Mouse (Mus musculus): ENCODE measurements around the gene Cldn10. TPM values are rescaled to one million over a fixed set of nuclear protein-coding genes. Genes with fewer than 3 reads are reported as not detected.

Cldn10 gene
- total RNA-seq, 1 experiment from 2014 or later, result 0.37 TPM

DNA sequence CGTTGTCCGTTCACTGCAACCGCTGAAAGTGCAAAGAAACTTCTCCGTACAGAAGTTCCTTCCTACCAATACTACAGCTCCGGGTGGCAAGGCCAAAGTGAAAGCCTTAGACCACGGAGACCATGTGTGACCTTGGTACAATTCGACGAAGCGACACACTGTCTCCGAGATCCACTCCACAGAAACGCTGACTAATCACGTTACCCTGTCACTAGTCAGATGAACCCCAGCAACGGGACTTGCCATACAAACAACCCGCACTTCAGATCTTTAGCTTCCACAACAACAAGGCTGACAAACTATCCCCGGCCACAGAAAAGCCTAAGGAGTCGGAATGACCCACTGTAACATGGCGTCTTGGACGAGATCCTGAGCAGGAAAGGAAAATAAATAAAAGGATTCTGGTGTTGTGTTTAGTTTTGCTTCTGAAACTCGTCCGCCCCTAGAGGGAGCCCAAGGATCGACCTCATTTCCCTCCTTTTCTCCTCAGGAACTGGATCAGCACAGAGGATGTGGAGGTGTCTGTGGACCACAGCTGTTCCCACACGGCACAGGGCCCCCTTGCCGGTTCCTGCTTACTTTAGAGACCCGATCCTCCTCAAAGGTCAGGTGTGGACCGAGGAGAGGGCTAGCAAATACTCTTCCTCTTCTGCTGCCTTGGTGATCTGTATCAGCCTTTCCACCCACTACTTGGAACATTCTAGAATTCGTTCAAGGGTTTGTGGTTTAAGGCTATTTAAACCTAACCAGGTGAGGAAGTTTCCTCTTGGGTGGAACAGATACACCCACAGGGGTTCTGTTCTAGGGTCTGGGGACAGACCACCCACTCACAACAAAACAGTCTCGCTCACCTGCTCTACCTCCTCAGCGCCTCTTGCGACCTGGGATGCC lies 122.9 kb downstream of the Cldn10 start:
- peak; percentile 79 for DNase-seq

DNA sequence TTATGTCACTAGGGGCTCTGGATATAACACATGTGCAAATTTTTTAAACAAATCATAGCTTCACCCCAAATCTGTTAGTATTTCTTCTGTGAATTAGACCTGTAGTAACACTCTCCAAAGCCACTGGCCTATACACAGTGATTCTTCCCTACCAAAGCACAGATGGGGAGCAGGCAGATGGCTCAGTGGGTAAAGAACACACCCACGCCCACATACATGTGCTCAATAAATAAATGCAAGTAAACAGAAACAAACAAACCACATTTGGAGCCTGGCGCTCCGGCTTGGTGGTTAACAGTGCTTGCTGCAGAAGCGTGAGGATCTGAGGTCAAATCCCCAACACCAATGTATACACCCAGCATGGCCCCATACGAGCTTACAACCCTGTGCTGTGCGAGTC lies 123.8 kb downstream of the Cldn10 start:
- DNase-seq, result no peak

DNA sequence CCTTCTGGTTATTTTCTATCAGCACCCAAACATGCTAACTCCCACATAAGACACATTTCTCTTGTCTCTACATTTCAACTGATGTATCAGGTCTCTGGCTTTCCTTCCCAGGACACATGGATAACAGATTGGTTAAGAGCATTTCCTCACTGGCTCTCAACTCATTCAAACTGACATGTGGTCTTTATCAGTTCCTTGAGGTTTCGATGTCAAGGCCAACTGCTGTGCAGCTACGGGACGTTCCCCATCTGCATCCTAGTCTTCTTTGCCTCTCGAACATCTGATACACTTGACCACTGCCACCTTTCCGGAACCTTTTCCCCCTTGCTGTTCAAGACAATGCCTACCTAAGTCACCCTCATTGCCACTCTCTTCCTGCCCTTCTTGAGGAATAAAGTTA lies 125.9 kb downstream of the Cldn10 start:
- no peak for DNase-seq

DNA sequence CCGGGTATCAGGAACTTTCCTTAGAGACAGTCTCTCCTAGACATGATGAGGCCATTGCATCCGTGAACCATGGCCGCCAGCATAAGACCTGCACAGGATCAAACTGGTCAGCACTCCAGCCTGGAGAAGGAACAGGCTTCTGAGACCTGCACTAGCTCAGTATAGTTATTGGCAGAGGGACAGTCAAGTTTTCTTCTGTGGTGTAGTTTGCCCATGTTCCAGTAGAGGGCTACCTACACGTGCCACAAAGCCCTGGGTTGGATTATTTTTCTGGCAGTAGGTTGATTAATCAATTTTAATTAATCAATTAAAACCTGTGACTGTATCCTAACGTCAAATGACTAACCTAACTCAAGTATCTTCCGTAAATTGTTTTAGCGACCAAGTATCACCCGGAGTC lies 131.3 kb downstream of the Cldn10 start:
- peak; percentile 37 for DNase-seq

DNA sequence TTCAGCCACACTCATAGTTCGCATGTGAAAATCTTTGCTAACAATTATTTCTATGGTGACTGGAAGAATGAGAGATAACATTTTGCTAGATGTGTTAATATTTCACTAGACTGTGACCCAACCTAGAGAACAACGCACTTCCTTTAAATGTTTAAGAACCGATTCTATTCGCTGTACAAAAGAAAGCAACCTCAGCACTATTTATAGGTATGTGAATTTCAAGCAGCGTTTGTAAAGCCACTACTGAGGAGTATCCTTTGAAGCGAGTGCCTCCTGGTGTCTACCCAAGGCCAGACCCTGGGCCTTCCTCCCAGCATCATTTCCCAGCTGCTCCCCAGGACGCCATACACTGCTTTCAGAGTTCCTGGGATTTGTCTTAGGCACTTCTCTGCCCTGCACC lies 132.9 kb downstream of the Cldn10 start:
- DNase-seq, result no peak

DNA sequence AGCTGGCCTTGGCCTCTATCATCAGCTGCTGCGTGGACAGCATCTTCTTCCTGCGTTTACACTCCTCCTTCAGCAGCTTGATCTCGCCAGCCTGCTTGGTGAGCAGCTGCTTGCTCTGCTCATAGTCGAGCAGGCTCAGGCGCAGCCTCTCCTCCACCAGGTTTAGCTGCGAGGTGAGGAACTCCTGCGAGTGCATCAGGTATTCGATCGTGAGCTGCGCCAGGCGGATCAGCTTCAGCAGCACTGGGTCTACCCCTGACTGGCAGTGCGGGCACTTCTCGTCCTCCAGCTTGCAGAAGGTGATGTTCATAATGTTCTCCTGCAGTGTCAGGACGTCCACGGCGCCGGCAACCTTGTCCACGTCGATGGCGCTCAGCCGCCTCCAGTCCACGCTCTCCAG lies 134.5 kb downstream of the Cldn10 start:
- no peak for DNase-seq

DNA sequence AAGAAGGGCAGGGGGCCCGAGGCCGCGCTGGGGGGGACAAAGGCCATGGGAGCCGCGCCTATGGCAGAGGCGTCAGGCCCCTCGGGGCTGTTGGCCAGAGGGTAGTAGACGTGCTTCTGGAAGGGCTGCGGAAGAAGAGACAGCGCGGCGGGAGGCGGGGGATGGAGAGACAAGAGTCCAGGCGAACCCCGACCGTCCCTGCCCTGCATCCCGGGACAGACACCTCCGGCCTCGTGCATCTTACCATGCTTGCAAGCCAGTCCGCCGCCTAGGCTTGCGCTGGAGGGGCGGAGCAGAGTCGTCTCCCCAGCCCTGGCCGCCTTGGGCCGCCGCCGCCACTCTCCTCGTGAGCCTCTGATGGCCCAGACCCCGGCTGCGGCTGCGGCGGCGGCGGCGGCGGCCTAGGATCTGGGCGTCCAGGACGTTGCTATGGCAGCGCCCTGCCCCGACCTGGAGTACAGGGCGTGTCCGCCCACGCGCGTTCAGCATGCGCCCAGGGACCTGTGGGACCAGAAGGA lies 135.0 kb downstream of the Cldn10 start:
- peak; percentile 59 for DNase-seq

Other genes starting within 250 kb of the Cldn10 start
- 9.4 and 10.4 TPM in 2 replicates for gene Abcc4, start 81.7 kb upstream of the Cldn10 start, total RNA-seq (2021)
- 13.3 and 13.4 TPM in 2 replicates for gene Dzip1, start 137.6 kb downstream of the Cldn10 start, total RNA-seq (2021)
- gene Dnajc3, start 150.1 kb downstream of the Cldn10 start, total RNA-seq (2021), result 53.6 and 56.4 TPM in 2 replicates

Measured in adrenal gland, postnatal 14 days (tissue).